Mouse (Mus musculus): ENCODE results near the gene Uvrag. TPM values are rescaled to one million over a fixed set of nuclear protein-coding genes. Genes with fewer than 3 reads are reported as not detected.
A peak's percentile ranks its signal among the peaks of the same experiment; 100 is the strongest.

Gene Uvrag
- total and polyA plus RNA-seq, 2 experiments = 12.2 to 18.3 TPM

DNA sequence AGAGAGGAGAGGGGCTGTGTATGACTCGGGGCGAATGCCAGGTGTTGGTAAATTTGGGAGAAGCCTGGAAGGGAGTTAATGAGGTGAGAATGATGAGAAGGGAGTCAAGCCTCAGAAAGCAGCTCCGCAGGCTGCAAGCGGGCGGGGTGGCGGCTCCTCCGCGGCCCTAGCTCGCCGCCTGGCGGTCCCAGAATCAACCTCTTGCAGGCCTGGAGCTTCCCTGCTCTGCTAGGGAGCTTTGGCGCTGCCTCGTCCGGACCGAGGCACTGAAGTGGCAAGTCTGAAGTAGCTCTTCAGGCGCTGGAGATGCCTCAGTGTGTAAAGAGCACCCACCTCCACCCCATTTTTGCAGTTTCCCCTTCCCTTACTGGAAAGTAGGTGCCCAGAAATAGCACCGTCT, 303.0 kb downstream of the Uvrag start:
- Histone ChIP-seq H3K27me3 (ENCODE audit: control insufficient read depth, insufficient read depth, low read length) (peaks cover 32% of the 10 kb centered on the region), H3K27ac (replicated peaks; ENCODE audit: insufficient read depth, low read depth, low read length) (no peak overlapping the region), H3K79me2 (ENCODE audit: control insufficient read depth, insufficient read depth, low read length) (no peaks in the 10 kb centered on the region), H3K36me3 (ENCODE audit: control insufficient read depth, insufficient read depth, low read length) (no peaks in the 10 kb centered on the region), H3K9ac (ENCODE audit: low read depth, low read length) (no peak overlapping the region), H3K4me1 (ENCODE audit: control insufficient read depth, insufficient read depth, low read length) (peaks cover 7% of the 10 kb centered on the region), H3K4me3 (ENCODE audit: insufficient read depth, low read depth, low read length) (no peak overlapping the region)
- TF ChIP-seq POLR2A (IDR thresholded peaks at IDR 0.05; ENCODE audit: extremely low read depth, insufficient read depth, low read length) = no peak
- TF ChIP-seq CTCF (IDR thresholded peaks at IDR 0.05; ENCODE audit: low read depth, low read length) = peak; percentile 80
- peak; percentile 26 for DNase-seq (ENCODE audit: extremely low read depth, low read depth, low spot score)
- WGBS = 4% methylated on average over 17 of the region's 17 CpGs

DNA sequence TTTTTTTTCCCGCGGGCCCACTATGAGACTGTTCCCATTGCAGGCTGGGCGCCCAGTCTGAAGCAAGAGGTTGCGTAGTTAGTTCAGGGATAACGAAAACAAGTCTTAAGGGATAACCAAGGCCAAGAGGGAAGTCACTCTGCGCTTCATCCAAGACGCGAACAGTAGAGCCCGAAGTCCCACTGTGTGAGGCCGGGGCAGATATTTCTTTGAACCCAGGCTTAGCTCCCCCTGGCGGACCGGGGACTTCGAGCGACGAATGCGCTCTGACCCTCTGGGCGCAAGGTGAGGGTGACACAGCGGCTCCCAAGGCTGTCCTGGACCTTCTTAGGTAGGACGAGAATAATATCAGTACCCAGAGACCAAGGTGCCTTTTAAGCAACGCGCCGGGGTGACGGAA, 304.3 kb downstream of the Uvrag start:
- peak; percentile 14 for DNase-seq (ENCODE audit: extremely low read depth, low read depth, low spot score)
- Histone ChIP-seq H3K27me3 (ENCODE audit: control insufficient read depth, insufficient read depth, low read length) (peaks cover 32% of the 10 kb centered on the region), H3K9ac (ENCODE audit: low read depth, low read length) (no peak overlapping the region), H3K79me2 (ENCODE audit: control insufficient read depth, insufficient read depth, low read length) (no peaks in the 10 kb centered on the region), H3K27ac (replicated peaks; ENCODE audit: insufficient read depth, low read depth, low read length) (no peak overlapping the region), H3K4me3 (ENCODE audit: insufficient read depth, low read depth, low read length) (no peak overlapping the region), H3K36me3 (ENCODE audit: control insufficient read depth, insufficient read depth, low read length) (no peaks in the 10 kb centered on the region), H3K4me1 (ENCODE audit: control insufficient read depth, insufficient read depth, low read length) (peaks cover 7% of the 10 kb centered on the region)
- WGBS = 2% methylated on average over 23 of the region's 23 CpGs
- TF ChIP-seq CTCF (IDR thresholded peaks at IDR 0.05; ENCODE audit: low read depth, low read length) = peak; percentile 75
- TF ChIP-seq POLR2A (IDR thresholded peaks at IDR 0.05; ENCODE audit: extremely low read depth, insufficient read depth, low read length) = no peak

DNA sequence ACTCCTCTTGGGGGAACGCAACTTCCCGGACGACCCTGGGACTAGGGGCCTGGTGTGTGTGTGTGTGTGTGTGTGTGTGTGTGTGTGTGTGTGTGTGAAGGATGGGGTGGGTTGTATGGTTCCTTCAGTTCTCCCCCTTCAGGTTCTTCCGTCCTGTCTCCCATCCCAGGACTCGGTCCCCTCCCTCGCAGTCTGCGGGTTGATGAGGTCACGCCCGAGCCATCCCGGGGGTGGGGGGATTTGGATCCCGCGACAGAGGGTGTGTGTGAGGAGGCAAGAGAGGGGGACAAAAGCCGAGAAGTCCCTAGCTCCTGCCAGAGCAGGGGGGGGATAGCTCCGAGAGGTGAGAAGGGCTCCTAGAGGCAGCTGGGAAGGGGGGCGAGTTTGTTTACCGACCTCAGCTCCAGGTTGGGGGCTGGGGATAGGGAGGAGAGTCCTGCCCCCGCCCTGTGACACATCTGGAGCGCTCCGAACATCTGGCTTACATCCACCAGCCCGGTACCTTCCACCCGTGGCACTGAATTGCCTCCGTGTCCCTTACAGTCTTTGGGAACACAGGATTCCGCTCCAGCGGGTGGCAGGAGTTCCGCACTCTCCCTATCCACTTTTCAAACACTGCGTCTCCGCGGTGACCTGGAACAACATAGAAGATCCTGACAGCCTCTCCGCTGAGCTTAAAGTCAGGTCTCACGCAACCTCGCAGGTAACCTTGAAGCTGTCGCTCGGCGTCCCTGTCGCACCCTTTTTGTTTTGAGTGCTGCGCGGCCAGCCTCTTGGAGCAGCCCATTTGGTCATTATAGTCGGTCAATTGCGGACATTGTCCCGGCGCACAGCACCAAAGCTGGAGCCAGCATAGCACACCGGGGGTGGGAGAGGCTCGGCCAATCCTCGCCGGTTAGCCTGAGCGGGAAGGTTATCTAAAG, 305.2 kb downstream of the Uvrag start:
- no peak overlapping the region for H3K9ac ChIP-seq (ENCODE audit: low read depth, low read length)
- H3K27me3 ChIP-seq (ENCODE audit: control insufficient read depth, insufficient read depth, low read length) = peaks cover 32% of the 10 kb centered on the region
- no peak overlapping the region for H3K27ac ChIP-seq (replicated peaks; ENCODE audit: insufficient read depth, low read depth, low read length)
- H3K79me2 ChIP-seq (ENCODE audit: control insufficient read depth, insufficient read depth, low read length) = no peaks in the 10 kb centered on the region
- peaks cover 7% of the 10 kb centered on the region for H3K4me1 ChIP-seq (ENCODE audit: control insufficient read depth, insufficient read depth, low read length)
- H3K4me3 ChIP-seq (ENCODE audit: insufficient read depth, low read depth, low read length) = peak overlapping the region; percentile 3; the same call in 1 of the 2 replicates
- 2% methylated on average over 46 of the region's 46 CpGs for WGBS
- DNase-seq (ENCODE audit: extremely low read depth, low read depth, low spot score) = no peak
- H3K36me3 ChIP-seq (ENCODE audit: control insufficient read depth, insufficient read depth, low read length) = no peaks in the 10 kb centered on the region
- TF ChIP-seq POLR2A (IDR thresholded peaks at IDR 0.05; ENCODE audit: extremely low read depth, insufficient read depth, low read length) = no peak
- no peak for TF ChIP-seq CTCF (IDR thresholded peaks at IDR 0.05; ENCODE audit: low read depth, low read length)

Other genes starting within 250 kb of the Uvrag start
- gene Dgat2, start 41.6 kb upstream of the Uvrag start, total RNA-seq (2014; rRNA removed) = 464 and 499 TPM in 2 replicates
- gene Dgat2, start 41.6 kb upstream of the Uvrag start, polyA plus RNA-seq (2012; rRNA removed) = 610 and 703 TPM in 2 replicates
- 0.20 and 0.74 TPM in 2 replicates for gene Mogat2, start 97.5 kb upstream of the Uvrag start, total RNA-seq (2014; rRNA removed)
- gene Mogat2, start 97.5 kb upstream of the Uvrag start, polyA plus RNA-seq (2012; rRNA removed) = 0.22 and 0.34 TPM in 2 replicates
- not detected in 2 replicates for gene Map6, start 126.3 kb upstream of the Uvrag start, total RNA-seq (2014; rRNA removed)
- 0.04 TPM in 1 of 2 replicates, not detected in the other for gene Map6, start 126.3 kb upstream of the Uvrag start, polyA plus RNA-seq (2012; rRNA removed)
- gene Serpinh1, start 212.1 kb upstream of the Uvrag start, total RNA-seq (2014; rRNA removed) = 16.2 and 22.2 TPM in 2 replicates
- gene Serpinh1, start 212.1 kb upstream of the Uvrag start, polyA plus RNA-seq (2012; rRNA removed) = 11.7 and 14.5 TPM in 2 replicates
- gene Gdpd5, start 240.3 kb upstream of the Uvrag start, total RNA-seq (2014; rRNA removed) = 0.28 and 0.67 TPM in 2 replicates
- gene Gdpd5, start 240.3 kb upstream of the Uvrag start, polyA plus RNA-seq (2012; rRNA removed) = 0.71 and 1.7 TPM in 2 replicates